8 mouse cellular contexts compared by ENCODE assay signal in the genomic region with DNA sequence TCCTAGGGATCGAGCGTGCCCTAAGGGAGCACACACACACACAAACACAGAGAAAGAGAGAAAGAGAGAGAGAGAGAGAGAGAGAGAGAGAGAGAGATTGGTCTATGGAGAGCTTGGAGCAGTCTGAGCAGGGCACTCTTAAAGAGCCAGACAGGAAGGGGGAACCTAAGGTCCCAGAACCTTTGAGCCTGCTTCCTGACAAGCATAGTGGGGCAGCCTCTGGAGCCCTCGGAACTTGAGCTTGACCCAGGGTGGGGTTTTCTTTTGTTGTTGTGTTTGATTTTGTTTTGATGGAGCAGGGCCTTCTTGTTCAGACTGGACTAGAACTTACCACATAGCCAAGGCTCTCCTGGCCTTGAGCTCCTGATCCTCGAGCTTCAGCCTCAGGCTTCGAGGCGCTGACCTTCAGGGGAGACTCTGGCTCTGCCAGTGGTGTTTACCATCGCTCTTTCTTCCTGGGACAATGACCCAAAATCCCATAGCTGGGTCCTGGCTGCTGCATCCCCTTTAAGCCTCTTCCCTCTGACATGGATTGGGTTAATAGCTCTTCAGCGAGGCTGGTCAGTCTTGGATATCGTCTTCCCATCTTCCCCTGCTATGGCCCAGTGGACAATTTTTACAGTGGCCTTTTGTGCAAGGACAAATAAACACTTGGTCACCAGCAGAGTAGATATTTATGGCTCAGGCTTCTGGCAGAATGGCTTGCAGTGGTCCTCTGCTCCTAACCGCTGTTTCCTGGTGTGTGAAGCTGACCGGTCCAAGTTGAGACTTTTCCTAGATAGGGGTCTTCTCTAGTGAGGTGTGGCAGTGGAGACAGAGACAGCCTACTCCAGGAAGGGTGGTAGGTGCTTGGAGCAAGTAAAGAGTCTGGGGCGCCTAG.
A peak's percentile ranks its signal among the peaks of the same experiment; 100 is the strongest.
DNase-seq lines count a peak whose midpoint lies in the region; ATAC-seq and TF ChIP-seq lines count a peak whose summit lies in the region.

No protein-coding gene starts in this region.

- H3K4me3 ChIP-seq in heart, embryonic 10.5 days, result no peak overlapping the region
- H3K4me3 ChIP-seq in midbrain, embryonic 13.5 days (replicated peaks), result no peak overlapping the region
- H3K4me3 ChIP-seq in midbrain, postnatal 0 days (ENCODE audit: low read depth, low read length), result no peak overlapping the region
- H3K4me3 ChIP-seq in kidney, embryonic 16.5 days (ENCODE audit: low read length), result no peak overlapping the region
- H3K4me3 ChIP-seq in stomach, embryonic 15.5 days (replicated peaks), result no peak overlapping the region
- no peak overlapping the region for H3K4me3 ChIP-seq in cerebellum, adult 2 months (replicated peaks; ENCODE audit: insufficient read depth, low read depth, low read length)

- no peak for TF ChIP-seq CTCF in midbrain, postnatal 0 days (IDR thresholded peaks at IDR 0.05)
- no peak for TF ChIP-seq CTCF in cerebellum, adult 2 months (IDR thresholded peaks at IDR 0.05; ENCODE audit: borderline replicate concordance, insufficient read depth, low read depth, low read length)

- H3K27me3 ChIP-seq in heart, embryonic 10.5 days (ENCODE audit: insufficient read depth, poor library complexity, severe bottlenecking), result no peaks in the 10 kb centered on the region
- no peaks in the 10 kb centered on the region for H3K27me3 ChIP-seq in midbrain, embryonic 13.5 days
- H3K27me3 ChIP-seq in midbrain, postnatal 0 days (ENCODE audit: insufficient read depth, low read length), result no peaks in the 10 kb centered on the region
- no peaks in the 10 kb centered on the region for H3K27me3 ChIP-seq in kidney, embryonic 16.5 days (ENCODE audit: insufficient read depth, low read length)
- no peaks in the 10 kb centered on the region for H3K27me3 ChIP-seq in stomach, embryonic 15.5 days (replicated peaks)
- no peaks in the 10 kb centered on the region for H3K27me3 ChIP-seq in cerebellum, adult 2 months (ENCODE audit: control insufficient read depth, insufficient read depth, low read length)

- intact Hi-C loops in heart, postnatal 10 days (cut with DNase I), result loop anchor here (2.0 kb wide), 1 partner anchor 51 kb away; no protein-coding TSS in a partner anchor

- no peaks in the 10 kb centered on the region for H3K9me3 ChIP-seq in heart, embryonic 10.5 days
- no peaks in the 10 kb centered on the region for H3K9me3 ChIP-seq in midbrain, embryonic 13.5 days
- no peaks in the 10 kb centered on the region for H3K9me3 ChIP-seq in midbrain, postnatal 0 days (ENCODE audit: low read length)
- H3K9me3 ChIP-seq in kidney, embryonic 16.5 days (ENCODE audit: low read length), result no peaks in the 10 kb centered on the region
- no peaks in the 10 kb centered on the region for H3K9me3 ChIP-seq in stomach, embryonic 15.5 days

- no peak for DNase-seq in heart, embryonic 10.5 days (ENCODE audit: low spot score)
- no peak for DNase-seq in heart, postnatal 10 days
- no peak for DNase-seq in midbrain, postnatal 0 days (ENCODE audit: low spot score)
- no peak for DNase-seq in cerebellum, adult 2 months
- DNase-seq in urinary bladder, postnatal 14 days (ENCODE audit: low spot score), result no peak

- 55% methylated on average over 10 of the region's 12 CpGs for WGBS in heart, embryonic 10.5 days
- WGBS in midbrain, embryonic 13.5 days, result 73% methylated on average over 10 of the region's 12 CpGs
- 71% methylated on average over 11 of the region's 12 CpGs for whole genome bisulfite sequencing in midbrain, postnatal 0 days
- WGBS in kidney, embryonic 16.5 days, result 27% methylated on average over 12 of the region's 12 CpGs
- WGBS in stomach, embryonic 15.5 days, result 56% methylated on average over 10 of the region's 12 CpGs
- WGBS in cerebellum, adult 2 months, result 77% methylated on average over 12 of the region's 12 CpGs

- no peak overlapping the region for H3K9ac ChIP-seq in midbrain, embryonic 13.5 days (replicated peaks)
- no peak overlapping the region for H3K9ac ChIP-seq in midbrain, postnatal 0 days (replicated peaks; ENCODE audit: low read length, poor library complexity, severe bottlenecking)
- H3K9ac ChIP-seq in kidney, embryonic 16.5 days (replicated peaks; ENCODE audit: low read length), result no peak overlapping the region; the same call in none of the 2 replicates
- no peak overlapping the region for H3K9ac ChIP-seq in stomach, embryonic 15.5 days

- H3K4me2 ChIP-seq in midbrain, embryonic 13.5 days (replicated peaks), result no peak overlapping the region
- H3K4me2 ChIP-seq in midbrain, postnatal 0 days (ENCODE audit: low read depth, low read length, poor library complexity, severe bottlenecking), result no peak overlapping the region
- H3K4me2 ChIP-seq in kidney, embryonic 16.5 days (replicated peaks; ENCODE audit: low read depth, low read length), result no peak overlapping the region
- H3K4me2 ChIP-seq in stomach, embryonic 15.5 days, result no peak overlapping the region; the same call in 1 of the 2 replicates

- H3K36me3 ChIP-seq in heart, embryonic 10.5 days, result no peaks in the 10 kb centered on the region
- H3K36me3 ChIP-seq in midbrain, embryonic 13.5 days, result no peaks in the 10 kb centered on the region
- no peaks in the 10 kb centered on the region for H3K36me3 ChIP-seq in midbrain, postnatal 0 days (ENCODE audit: insufficient read depth, low read length)
- no peaks in the 10 kb centered on the region for H3K36me3 ChIP-seq in kidney, embryonic 16.5 days (ENCODE audit: insufficient read depth, low read length)
- no peaks in the 10 kb centered on the region for H3K36me3 ChIP-seq in stomach, embryonic 15.5 days

- no peak for TF ChIP-seq POLR2A in cerebellum, adult 2 months (IDR thresholded peaks at IDR 0.05; ENCODE audit: borderline replicate concordance, insufficient read depth, low read length)

- peak overlapping the region; percentile 75 for H3K27ac ChIP-seq in heart, embryonic 10.5 days
- 0 out of 2 replicates have a peak overlapping the region, but pooled peaks have one; percentile 16 for H3K27ac ChIP-seq in midbrain, embryonic 13.5 days
- H3K27ac ChIP-seq in midbrain, postnatal 0 days (ENCODE audit: low read depth, low read length), result no peak overlapping the region
- peak overlapping the region; percentile 99 for H3K27ac ChIP-seq in kidney, embryonic 16.5 days (ENCODE audit: low read length)
- H3K27ac ChIP-seq in stomach, embryonic 15.5 days, result peak overlapping the region; percentile 81
- H3K27ac ChIP-seq in cerebellum, adult 2 months (ENCODE audit: insufficient read depth, low read length), result no peak overlapping the region

- peaks cover 92% of the 10 kb centered on the region for H3K4me1 ChIP-seq in heart, embryonic 10.5 days
- H3K4me1 ChIP-seq in midbrain, embryonic 13.5 days (replicated peaks), result peaks cover 52% of the 10 kb centered on the region
- peaks cover 9% of the 10 kb centered on the region for H3K4me1 ChIP-seq in midbrain, postnatal 0 days (ENCODE audit: insufficient read depth, low read length)
- H3K4me1 ChIP-seq in kidney, embryonic 16.5 days (ENCODE audit: insufficient read depth, low read length), result peaks cover 91% of the 10 kb centered on the region
- peaks cover 87% of the 10 kb centered on the region for H3K4me1 ChIP-seq in stomach, embryonic 15.5 days
- peaks cover 15% of the 10 kb centered on the region for H3K4me1 ChIP-seq in cerebellum, adult 2 months (ENCODE audit: control insufficient read depth, insufficient read depth, low read length)

- no peak for ATAC-seq in midbrain, embryonic 13.5 days
- no peak for ATAC-seq in midbrain, postnatal 0 days (ENCODE audit: low FRiP score)
- no peak for ATAC-seq in kidney, embryonic 16.5 days (ENCODE audit: low FRiP score, low TSS enrichment)
- no peak for ATAC-seq in stomach, embryonic 15.5 days (ENCODE audit: insufficient read depth, low FRiP score, low read depth)

Comparison
In these comparisons a context has a peak if more than half of its experiments do, and no peak if none do; other contexts are left out.
1. H3K27ac ChIP-seq: peak in heart, embryonic 10.5 days (single experiment), midbrain, embryonic 13.5 days (single experiment), kidney, embryonic 16.5 days (single experiment) and stomach, embryonic 15.5 days (single experiment); none in midbrain, postnatal 0 days (single experiment) and cerebellum, adult 2 months (single experiment).